Mouse (Mus musculus) hindbrain, embryonic 15.5 days (tissue): Measurements from ENCODE around the gene Afap1l2. TPM values are rescaled to one million over a fixed set of nuclear protein-coding genes. Genes with fewer than 3 reads are reported as not detected.

Experiments
- ATAC-seq: fragments of 200-750 bp; cut with Nextera tagmentation; 2 replicates; pipeline ENCODE4 v1.8.0; 2017; ENCODE audit warnings: low read depth, moderate number of reproducible peaks, moderate TSS enrichment; ENCODE audit not compliant: low FRiP score
- H3K27ac ChIP-seq: fragments of 300-500 bp; sonication (generic); replicated peaks from 2 replicates; pipeline ENCODE4 v1.5.1; 2015; ENCODE audit warnings: mild to moderate bottlenecking, inconsistent platforms
- H3K27me3 ChIP-seq: fragments of 300-500 bp; sonication (generic); 2 replicates; pipeline ENCODE4 v1.6.1; 2015; ENCODE audit warnings: control low read depth, inconsistent platforms
- H3K36me3 ChIP-seq: fragments of 300-500 bp; sonication (generic); 2 replicates; pipeline ENCODE4 v1.6.1; 2015; ENCODE audit warnings: control low read depth, inconsistent platforms
- H3K4me1 ChIP-seq: fragments of 300-500 bp; sonication (generic); replicated peaks from 2 replicates; pipeline ENCODE4 v1.6.1; 2015; ENCODE audit warnings: control low read depth, inconsistent platforms
- H3K4me2 ChIP-seq: fragments of 300-500 bp; sonication (generic); 2 replicates; pipeline ENCODE4 v1.6.1; 2015; ENCODE audit warnings: moderate library complexity, mild to moderate bottlenecking, inconsistent platforms
- H3K4me3 ChIP-seq: fragments of 300-500 bp; sonication (generic); 2 replicates; pipeline ENCODE4 v1.5.1; 2015; ENCODE audit warnings: mild to moderate bottlenecking, inconsistent platforms
- H3K9ac ChIP-seq: fragments of 300-500 bp; sonication (generic); 2 replicates; pipeline ENCODE4 v1.6.1; 2015; ENCODE audit warnings: inconsistent platforms
- H3K9me3 ChIP-seq: fragments of 300-500 bp; sonication (generic); 2 replicates; pipeline ENCODE4 v1.6.1; 2016; ENCODE audit warnings: control low read depth, inconsistent platforms
- WGBS: fragments of 180-500 bp; shearing (Covaris S2); methylation state at CpG from one replicate; pipeline ENCODE4 v1.1.7; 2015; 5-methylcytosine and 5-hydroxymethylcytosine counted together
- polyA plus RNA-seq: library from polyadenylated mRNA; unstranded; fragments of >200 nt; fragmentation: Nextera tagmentation; extraction: Ambion mirVana; gene quantifications from 2 replicates; pipeline ENCODE4 v1.2.1, GENCODE M21; 2015

The Afap1l2 gene
- polyA plus RNA-seq, 1 experiment from 2014 or later: 16.4 TPM

- H3K9ac ChIP-seq: no peak overlapping the region
- H3K27ac ChIP-seq: no peak overlapping the region
- no peak overlapping the region for H3K4me3 ChIP-seq
- H3K4me2 ChIP-seq: no peak overlapping the region
- no peaks in the 10 kb centered on the region for H3K9me3 ChIP-seq
- ATAC-seq: no peak
- no peaks in the 10 kb centered on the region for H3K27me3 ChIP-seq
- WGBS: 95% methylated on average over 7 of the region's 7 CpGs
- H3K36me3 ChIP-seq: no peaks in the 10 kb centered on the region
- H3K4me1 ChIP-seq: peaks cover 7% of the 10 kb centered on the region; the same call in 1 of the 2 replicates
These were observed 61.8 kb downstream of the Afap1l2 start for GRCm38 (mm10) chr19:56946277-56946676.

DNA sequence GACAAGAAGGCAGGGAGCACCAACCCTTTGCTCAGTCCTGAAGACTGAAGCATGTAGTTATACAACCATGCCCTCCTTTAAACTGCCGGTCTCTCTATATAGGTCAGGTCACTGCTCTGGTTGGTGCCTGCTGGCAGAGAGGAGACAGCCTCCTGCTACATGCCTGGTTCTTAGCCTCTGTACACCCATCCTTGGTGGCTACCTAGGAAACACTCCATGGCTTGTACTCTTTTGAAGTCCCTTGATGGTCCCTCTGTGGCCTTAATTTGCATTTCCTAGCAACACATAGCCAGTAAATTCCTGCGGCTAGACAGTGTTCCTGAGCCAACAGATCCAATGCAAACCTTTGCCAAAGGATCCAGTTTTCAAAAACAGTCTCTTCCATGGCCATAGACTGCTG lies 62.4 kb downstream of the Afap1l2 start:
- no peak overlapping the region for H3K27ac ChIP-seq
- peaks cover 4% of the 10 kb centered on the region; the same call in 1 of the 2 replicates for H3K4me1 ChIP-seq
- no peaks in the 10 kb centered on the region for H3K36me3 ChIP-seq
- 66% methylated on average over 2 of the region's 2 CpGs for WGBS
- H3K9ac ChIP-seq: no peak overlapping the region
- H3K27me3 ChIP-seq: no peaks in the 10 kb centered on the region
- no peak overlapping the region for H3K4me3 ChIP-seq
- peak; percentile 65; the same call in 1 of the 2 replicates for ATAC-seq
- no peak overlapping the region for H3K4me2 ChIP-seq
- no peaks in the 10 kb centered on the region for H3K9me3 ChIP-seq

GRCm38 (mm10) chr19:56944826-56945225 lies 63.2 kb downstream of the Afap1l2 start:
- Histone ChIP-seq H3K9me3 (no peaks in the 10 kb centered on the region), H3K4me2 (no peak overlapping the region), H3K27ac (no peak overlapping the region), H3K4me1 (peaks cover 4% of the 10 kb centered on the region; the same call in 1 of the 2 replicates), H3K4me3 (no peak overlapping the region), H3K9ac (no peak overlapping the region), H3K36me3 (no peaks in the 10 kb centered on the region), H3K27me3 (no peaks in the 10 kb centered on the region)
- ATAC-seq: no peak
- 94% methylated on average over 3 of the region's 3 CpGs for WGBS

GRCm38 (mm10) chr19:56944211-56944610 lies 63.8 kb downstream of the Afap1l2 start:
- ATAC-seq: no peak
- Histone ChIP-seq H3K36me3 (no peaks in the 10 kb centered on the region), H3K9ac (no peak overlapping the region), H3K27me3 (no peaks in the 10 kb centered on the region), H3K4me3 (no peak overlapping the region), H3K9me3 (no peaks in the 10 kb centered on the region), H3K4me2 (no peak overlapping the region), H3K27ac (no peak overlapping the region), H3K4me1 (peaks cover 4% of the 10 kb centered on the region; the same call in 1 of the 2 replicates)
- WGBS: 87% methylated on average over 9 of the region's 9 CpGs

DNA sequence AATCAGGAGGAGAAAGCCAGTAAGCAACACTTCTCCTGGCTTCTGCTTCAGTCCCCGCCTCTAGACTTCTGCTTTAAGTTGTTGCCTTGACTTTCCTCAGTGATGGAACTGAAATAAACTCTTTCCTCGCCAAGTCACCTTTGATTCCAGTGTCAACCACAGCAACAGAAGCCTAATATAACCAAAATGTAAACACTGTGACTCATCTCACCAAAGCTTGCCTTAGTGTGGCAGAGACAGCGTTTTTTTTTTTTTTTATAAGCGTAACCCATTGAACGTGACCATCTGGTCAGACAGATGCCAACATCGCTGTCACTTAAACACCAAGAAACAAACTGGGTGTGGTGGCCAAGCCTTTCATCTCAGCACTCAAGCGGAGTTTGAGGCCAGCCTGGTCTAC lies 65.8 kb downstream of the Afap1l2 start:
- Histone ChIP-seq H3K4me3 (no peak overlapping the region), H3K9ac (no peak overlapping the region), H3K4me1 (peaks cover 4% of the 10 kb centered on the region; the same call in 1 of the 2 replicates), H3K27me3 (no peaks in the 10 kb centered on the region), H3K27ac (no peak overlapping the region), H3K36me3 (no peaks in the 10 kb centered on the region), H3K9me3 (no peaks in the 10 kb centered on the region), H3K4me2 (no peak overlapping the region)
- WGBS: 90% methylated on average over 7 of the region's 7 CpGs
- no peak for ATAC-seq

DNA sequence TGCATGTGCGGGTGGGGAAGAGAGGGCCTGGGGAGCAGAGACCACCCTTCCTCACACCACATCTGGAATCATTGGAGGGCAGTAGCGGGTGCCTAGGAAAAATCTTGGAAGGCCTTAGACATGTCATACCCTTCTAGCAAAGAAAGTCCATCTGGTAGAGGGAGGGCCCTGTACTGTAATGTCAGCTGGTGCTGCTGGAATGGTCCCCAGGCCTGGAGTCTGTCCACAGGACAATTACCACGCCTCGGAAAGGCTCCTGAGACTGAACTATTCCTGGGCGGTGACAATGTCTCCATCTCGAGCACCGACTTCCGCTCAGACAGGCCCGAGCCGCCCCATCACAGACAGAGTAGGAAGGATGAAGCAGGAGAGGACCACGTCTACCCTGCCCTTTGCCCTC lies 67.5 kb downstream of the Afap1l2 start:
- Histone ChIP-seq H3K4me1 (peaks cover under 1% of the 10 kb centered on the region; the same call in 1 of the 2 replicates), H3K9ac (no peak overlapping the region), H3K27me3 (no peaks in the 10 kb centered on the region), H3K4me2 (no peak overlapping the region), H3K27ac (no peak overlapping the region), H3K9me3 (no peaks in the 10 kb centered on the region), H3K36me3 (no peaks in the 10 kb centered on the region), H3K4me3 (no peak overlapping the region)
- 91% methylated on average over 11 of the region's 11 CpGs for WGBS
- no peak for ATAC-seq

- H3K9ac ChIP-seq: no peak overlapping the region
- WGBS: 79% methylated on average over 9 of the region's 9 CpGs
- no peak for ATAC-seq
These were observed 68.2 kb downstream of the Afap1l2 start for GRCm38 (mm10) chr19:56939826-56940225.

DNA sequence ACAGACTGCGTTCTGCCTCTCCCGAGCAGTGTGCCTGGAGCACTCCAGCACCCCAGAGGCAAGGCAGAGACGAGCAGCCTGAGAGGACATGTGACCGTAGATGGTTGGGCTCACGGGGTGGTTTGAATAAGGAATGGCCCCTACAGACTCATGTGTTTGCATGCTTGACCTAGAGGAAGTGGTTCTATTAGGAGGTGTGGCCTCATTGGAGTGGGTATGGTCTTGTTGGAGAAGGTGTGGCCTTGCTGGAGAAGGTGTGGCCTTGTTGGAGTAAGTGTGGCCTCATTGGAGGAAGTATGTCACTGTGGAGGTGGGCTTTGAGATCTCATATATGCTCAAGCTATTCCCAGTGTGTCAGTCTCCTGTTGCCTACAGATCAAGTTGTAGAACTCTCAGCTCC lies 70.1 kb downstream of the Afap1l2 start:
- H3K4me3 ChIP-seq: no peak overlapping the region
- H3K27me3 ChIP-seq: no peaks in the 10 kb centered on the region
- no peaks in the 10 kb centered on the region for H3K36me3 ChIP-seq
- no peak for ATAC-seq
- H3K9me3 ChIP-seq: no peaks in the 10 kb centered on the region
- no peak overlapping the region for H3K4me2 ChIP-seq
- 94% methylated on average over 5 of the region's 5 CpGs for WGBS
- no peak overlapping the region for H3K9ac ChIP-seq
- no peaks in the 10 kb centered on the region for H3K4me1 ChIP-seq
- no peak overlapping the region for H3K27ac ChIP-seq

More at GRCm38 (mm10) chr19:56939826-56940225, 68.2 kb downstream of the Afap1l2 start:
- H3K27ac ChIP-seq: no peak overlapping the region
- H3K36me3 ChIP-seq: no peaks in the 10 kb centered on the region
- H3K4me1 ChIP-seq: no peaks in the 10 kb centered on the region
- H3K4me3 ChIP-seq: no peak overlapping the region
- no peaks in the 10 kb centered on the region for H3K9me3 ChIP-seq
- no peak overlapping the region for H3K4me2 ChIP-seq
- no peaks in the 10 kb centered on the region for H3K27me3 ChIP-seq

DNA sequence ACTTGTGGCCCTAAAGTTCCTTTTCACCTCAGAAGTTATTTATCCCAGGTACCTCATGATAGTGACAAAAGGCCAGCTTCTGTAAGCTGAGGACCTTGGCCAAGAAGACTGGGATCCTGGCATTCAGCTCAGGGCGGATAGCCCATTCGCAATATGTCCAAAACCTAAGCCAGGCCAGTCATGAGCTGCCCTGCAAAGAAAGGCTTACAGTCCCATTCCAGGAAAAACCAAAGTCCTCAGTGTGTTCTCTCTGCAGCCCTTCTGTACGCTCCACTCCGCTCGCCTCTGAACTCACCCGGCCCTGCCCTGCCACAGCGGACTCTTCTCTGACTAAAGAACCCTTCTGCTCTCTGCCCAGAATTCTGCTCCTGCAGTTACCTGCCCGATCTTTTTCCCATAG lies 71.8 kb downstream of the Afap1l2 start:
- Histone ChIP-seq H3K27me3 (no peaks in the 10 kb centered on the region), H3K4me1 (no peaks in the 10 kb centered on the region), H3K9me3 (no peaks in the 10 kb centered on the region), H3K27ac (no peak overlapping the region), H3K36me3 (no peaks in the 10 kb centered on the region), H3K4me2 (no peak overlapping the region), H3K9ac (no peak overlapping the region), H3K4me3 (no peak overlapping the region)
- no peak for ATAC-seq
- 98% methylated on average over 8 of the region's 8 CpGs for WGBS

DNA sequence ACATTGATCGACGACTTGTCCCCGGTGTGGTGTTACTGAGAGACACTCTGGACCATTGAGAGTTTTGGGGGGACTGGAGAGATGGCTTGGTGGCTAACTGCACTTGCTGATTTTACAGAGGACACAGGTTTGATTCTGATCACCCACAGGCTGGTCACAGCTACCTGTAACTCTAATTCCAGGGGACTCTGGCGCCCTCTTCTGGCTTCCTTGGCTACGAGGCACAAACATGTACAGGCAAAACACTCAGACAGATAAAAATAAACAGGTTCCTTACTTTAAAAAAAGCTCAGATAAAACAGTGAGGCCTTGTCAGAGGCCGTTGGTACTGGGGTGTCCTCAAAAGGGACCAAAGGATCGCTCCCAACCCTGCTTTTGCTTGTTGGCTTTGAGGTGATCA lies 72.3 kb downstream of the Afap1l2 start:
- 80% methylated on average over 7 of the region's 7 CpGs for WGBS
- no peaks in the 10 kb centered on the region for H3K9me3 ChIP-seq
- no peaks in the 10 kb centered on the region for H3K27me3 ChIP-seq
- no peak overlapping the region for H3K4me3 ChIP-seq
- H3K4me1 ChIP-seq: no peaks in the 10 kb centered on the region
- no peak for ATAC-seq
- no peak overlapping the region for H3K9ac ChIP-seq
- H3K27ac ChIP-seq: no peak overlapping the region
- H3K4me2 ChIP-seq: no peak overlapping the region
- H3K36me3 ChIP-seq: no peaks in the 10 kb centered on the region

- no peaks in the 10 kb centered on the region for H3K9me3 ChIP-seq
- H3K4me3 ChIP-seq: no peak overlapping the region
- no peak overlapping the region for H3K4me2 ChIP-seq
- H3K27ac ChIP-seq: no peak overlapping the region
- ATAC-seq: no peak
- no peaks in the 10 kb centered on the region for H3K4me1 ChIP-seq
- no peak overlapping the region for H3K9ac ChIP-seq
- WGBS: 88% methylated on average over 6 of the region's 6 CpGs
- no peaks in the 10 kb centered on the region for H3K36me3 ChIP-seq
- no peaks in the 10 kb centered on the region for H3K27me3 ChIP-seq
These were observed 72.9 kb downstream of the Afap1l2 start for GRCm38 (mm10) chr19:56935111-56935510.

- ATAC-seq: no peak
- Histone ChIP-seq H3K9me3 (no peaks in the 10 kb centered on the region), H3K36me3 (no peaks in the 10 kb centered on the region), H3K9ac (no peak overlapping the region), H3K27ac (no peak overlapping the region), H3K27me3 (no peaks in the 10 kb centered on the region), H3K4me1 (no peaks in the 10 kb centered on the region), H3K4me3 (no peak overlapping the region), H3K4me2 (no peak overlapping the region)
- WGBS: 90% methylated on average over 3 of the region's 3 CpGs
These were observed 74.2 kb downstream of the Afap1l2 start for GRCm38 (mm10) chr19:56933800-56934199.

DNA sequence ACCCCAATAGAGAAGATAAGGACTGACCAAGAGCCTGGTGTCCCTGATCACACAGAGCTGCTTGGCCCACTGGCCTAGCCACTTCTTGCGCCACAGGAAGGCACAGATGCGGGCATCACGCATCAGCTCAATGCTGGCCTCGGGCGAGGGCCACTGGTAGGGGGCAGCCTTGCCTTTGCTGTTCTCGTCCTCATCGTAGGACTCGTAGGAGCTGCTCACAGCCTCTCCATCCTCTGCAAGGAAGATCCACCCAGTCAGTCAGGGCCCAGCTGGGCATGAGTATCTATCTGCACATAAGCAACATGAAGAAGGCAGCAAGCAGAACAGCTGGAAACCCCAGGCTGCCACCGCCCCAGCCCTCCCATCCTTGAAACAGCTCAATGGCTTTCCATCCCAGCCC lies 78.0 kb downstream of the Afap1l2 start:
- H3K27ac ChIP-seq: no peak overlapping the region
- H3K4me2 ChIP-seq: no peak overlapping the region
- ATAC-seq: no peak
- 85% methylated on average over 9 of the region's 9 CpGs for WGBS
- H3K9ac ChIP-seq: no peak overlapping the region
- H3K4me1 ChIP-seq: no peaks in the 10 kb centered on the region
- no peaks in the 10 kb centered on the region for H3K36me3 ChIP-seq
- H3K4me3 ChIP-seq: no peak overlapping the region
- no peaks in the 10 kb centered on the region for H3K27me3 ChIP-seq
- no peaks in the 10 kb centered on the region for H3K9me3 ChIP-seq
